Mouse (Mus musculus) liver, postnatal 0 days (tissue): ENCODE data around the gene Man1c1.

Experiments used
- CTCF ChIP-seq: sonication (generic); IDR thresholded peaks from 2 replicates; pipeline ENCODE4 v1.5.1; 2016; ENCODE audit warnings: antibody characterized with exemption, low read depth
- EP300 ChIP-seq: IDR thresholded peaks from 2 replicates; pipeline ENCODE4 v1.6.1; 2016; ENCODE audit warnings: antibody characterized with exemption, low read depth, mild to moderate bottlenecking

DNA sequence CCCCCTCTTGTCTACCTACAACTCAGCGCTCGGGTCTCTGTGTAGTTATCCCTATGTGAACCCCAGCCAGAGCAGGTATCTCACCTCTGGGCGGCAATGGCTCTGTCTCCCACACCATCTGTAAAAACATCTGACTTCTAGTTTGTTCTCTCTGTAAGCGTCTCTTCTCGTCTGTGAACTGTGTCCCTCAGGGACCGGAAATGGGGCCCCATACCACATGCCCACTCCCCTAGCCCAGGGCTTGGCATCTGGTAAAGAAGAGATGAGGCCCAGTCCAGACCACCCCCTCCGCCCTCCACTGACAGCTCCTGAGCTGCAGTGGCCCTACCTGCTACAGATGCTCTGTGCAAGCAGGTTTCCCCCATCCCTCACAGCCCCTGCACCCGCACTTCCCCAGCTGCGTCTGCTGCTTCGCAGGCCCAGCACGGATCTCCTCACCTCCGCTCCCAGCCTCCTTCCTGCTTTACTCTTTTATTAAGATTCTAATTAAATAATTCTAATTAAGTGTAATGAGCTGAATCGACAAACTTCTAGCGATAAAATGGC, 33.3 kb upstream of the Man1c1 start:
- TF ChIP-seq CTCF (no peak), EP300 (no peak)
